Mouse (Mus musculus): Measurements from ENCODE around the gene Josd2. TPM values are rescaled to one million over a fixed set of nuclear protein-coding genes. Genes with fewer than 3 reads are reported as not detected.

Josd2 gene
- polyA plus RNA-seq, 1 experiment: 92.8 TPM

GRCm38 (mm10) chr7:44462218-44463055 is 5.3 kb upstream of the Josd2 start:
- Histone ChIP-seq H3K4me3 (ENCODE audit: insufficient read depth, low read depth, low read length) (no peak overlapping the region), H3K27ac (ENCODE audit: insufficient read depth, low read depth, low read length) (no peak overlapping the region), H3K36me3 (ENCODE audit: control insufficient read depth, insufficient read depth, low read length) (no peaks in the 10 kb centered on the region), H3K27me3 (replicated peaks; ENCODE audit: control insufficient read depth, insufficient read depth, low read length) (no peaks in the 10 kb centered on the region), H3K4me1 (ENCODE audit: control insufficient read depth, insufficient read depth, low read length) (no peaks in the 10 kb centered on the region)
- peak; percentile 29; the same call in 1 of the 2 replicates for TF ChIP-seq CTCF (conservative IDR thresholded peaks at IDR 0.05; ENCODE audit: insufficient read depth, insufficient read length, low read depth, low read length)
- TF ChIP-seq POLR2A (IDR thresholded peaks at IDR 0.05; ENCODE audit: low read depth, low read length): no peak
- peak; percentile 59 for DNase-seq
- 10% methylated on average over 77 of the region's 77 CpGs for WGBS

DNA sequence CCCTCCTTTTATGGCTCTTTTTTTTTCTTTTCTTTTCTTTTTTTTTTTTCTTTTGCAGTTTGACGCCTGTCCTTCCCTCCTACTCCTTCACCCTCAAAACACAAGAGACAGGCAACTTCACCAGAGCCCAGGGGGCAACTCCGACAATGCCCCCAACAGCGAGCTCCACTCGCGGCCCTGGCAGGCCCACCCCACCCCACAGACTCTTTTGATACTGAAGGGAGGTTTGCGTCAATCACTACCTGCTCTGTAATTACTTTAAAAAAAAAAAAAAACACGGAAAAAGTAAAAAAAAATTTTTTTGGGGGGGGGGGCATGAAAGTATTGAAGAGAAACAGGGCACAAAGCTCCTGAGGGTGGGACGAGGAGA is 4.7 kb upstream of the Josd2 start:
- H3K4me3 ChIP-seq (ENCODE audit: insufficient read depth, low read depth, low read length): no peak overlapping the region
- H3K27me3 ChIP-seq (replicated peaks; ENCODE audit: control insufficient read depth, insufficient read depth, low read length): no peaks in the 10 kb centered on the region
- 21% methylated on average over 8 of the region's 8 CpGs for WGBS
- no peaks in the 10 kb centered on the region for H3K36me3 ChIP-seq (ENCODE audit: control insufficient read depth, insufficient read depth, low read length)
- H3K27ac ChIP-seq (ENCODE audit: insufficient read depth, low read depth, low read length): no peak overlapping the region
- no peak for DNase-seq
- H3K4me1 ChIP-seq (ENCODE audit: control insufficient read depth, insufficient read depth, low read length): no peaks in the 10 kb centered on the region
- TF ChIP-seq CTCF (conservative IDR thresholded peaks at IDR 0.05; ENCODE audit: insufficient read depth, insufficient read length, low read depth, low read length): no peak
- no peak for TF ChIP-seq POLR2A (IDR thresholded peaks at IDR 0.05; ENCODE audit: low read depth, low read length)

- Histone ChIP-seq H3K36me3 (ENCODE audit: control insufficient read depth, insufficient read depth, low read length) (no peaks in the 10 kb centered on the region), H3K27ac (ENCODE audit: insufficient read depth, low read depth, low read length) (no peak overlapping the region), H3K27me3 (replicated peaks; ENCODE audit: control insufficient read depth, insufficient read depth, low read length) (no peaks in the 10 kb centered on the region), H3K4me3 (ENCODE audit: insufficient read depth, low read depth, low read length) (no peak overlapping the region), H3K4me1 (ENCODE audit: control insufficient read depth, insufficient read depth, low read length) (no peaks in the 10 kb centered on the region)
- 86% methylated on average over 10 of the region's 10 CpGs for WGBS
- TF ChIP-seq CTCF (conservative IDR thresholded peaks at IDR 0.05; ENCODE audit: insufficient read depth, insufficient read length, low read depth, low read length) (no peak), POLR2A (IDR thresholded peaks at IDR 0.05; ENCODE audit: low read depth, low read length) (no peak)
- DNase-seq: no peak
Observed at GRCm38 (mm10) chr7:44463556-44464225, 4.1 kb upstream of the Josd2 start.

- DNase-seq: no peak
- H3K4me1 ChIP-seq (ENCODE audit: control insufficient read depth, insufficient read depth, low read length): no peaks in the 10 kb centered on the region
- H3K27me3 ChIP-seq (replicated peaks; ENCODE audit: control insufficient read depth, insufficient read depth, low read length): no peaks in the 10 kb centered on the region
- 51% methylated on average over 4 of the region's 4 CpGs for WGBS
- no peaks in the 10 kb centered on the region for H3K36me3 ChIP-seq (ENCODE audit: control insufficient read depth, insufficient read depth, low read length)
- TF ChIP-seq CTCF (conservative IDR thresholded peaks at IDR 0.05; ENCODE audit: insufficient read depth, insufficient read length, low read depth, low read length) (no peak), POLR2A (IDR thresholded peaks at IDR 0.05; ENCODE audit: low read depth, low read length) (no peak)
- H3K27ac ChIP-seq (ENCODE audit: insufficient read depth, low read depth, low read length): no peak overlapping the region
- no peak overlapping the region for H3K4me3 ChIP-seq (ENCODE audit: insufficient read depth, low read depth, low read length)
Observed at GRCm38 (mm10) chr7:44464511-44464910, 3.3 kb upstream of the Josd2 start.

GRCm38 (mm10) chr7:44465111-44465510 is 2.7 kb upstream of the Josd2 start, which contains the start of gene Aspdh:
Gene Aspdh (plus strand): TSS chr7:44465391.
- H3K4me1 ChIP-seq (ENCODE audit: control insufficient read depth, insufficient read depth, low read length): no peaks in the 10 kb centered on the region
- peak; percentile 16 for TF ChIP-seq POLR2A (IDR thresholded peaks at IDR 0.05; ENCODE audit: low read depth, low read length)
- TF ChIP-seq CTCF (conservative IDR thresholded peaks at IDR 0.05; ENCODE audit: insufficient read depth, insufficient read length, low read depth, low read length): no peak
- H3K27me3 ChIP-seq (replicated peaks; ENCODE audit: control insufficient read depth, insufficient read depth, low read length): no peaks in the 10 kb centered on the region
- peak within 1 kb of the TSS; percentile 84 for H3K27ac ChIP-seq (ENCODE audit: insufficient read depth, low read depth, low read length)
- H3K4me3 ChIP-seq (ENCODE audit: insufficient read depth, low read depth, low read length): peak within 1 kb of the TSS; percentile 51
- H3K36me3 ChIP-seq (ENCODE audit: control insufficient read depth, insufficient read depth, low read length): no peaks in the 10 kb centered on the region
- DNase-seq: peak; percentile 90
- 51% methylated on average over 2 of the region's 2 CpGs for WGBS

GRCm38 (mm10) chr7:44466006-44466887 is 1.5 kb upstream of the Josd2 start:
- peak overlapping the region; percentile 84 for H3K27ac ChIP-seq (ENCODE audit: insufficient read depth, low read depth, low read length)
- H3K36me3 ChIP-seq (ENCODE audit: control insufficient read depth, insufficient read depth, low read length): no peaks in the 10 kb centered on the region
- TF ChIP-seq CTCF (conservative IDR thresholded peaks at IDR 0.05; ENCODE audit: insufficient read depth, insufficient read length, low read depth, low read length) (no peak), POLR2A (IDR thresholded peaks at IDR 0.05; ENCODE audit: low read depth, low read length) (no peak)
- H3K27me3 ChIP-seq (replicated peaks; ENCODE audit: control insufficient read depth, insufficient read depth, low read length): no peaks in the 10 kb centered on the region
- peak; percentile 32 for DNase-seq
- H3K4me1 ChIP-seq (ENCODE audit: control insufficient read depth, insufficient read depth, low read length): no peaks in the 10 kb centered on the region
- peak overlapping the region; percentile 51 for H3K4me3 ChIP-seq (ENCODE audit: insufficient read depth, low read depth, low read length)
- WGBS: 76% methylated on average over 10 of the region's 10 CpGs
